Mouse (Mus musculus): ENCODE results near the gene Blmh. TPM values are rescaled to one million over a fixed set of nuclear protein-coding genes. Genes with fewer than 3 reads are reported as not detected.
A peak's percentile ranks its signal among the peaks of the same experiment; 100 is the strongest.

Gene Blmh
- polyA plus RNA-seq, 1 experiment, result 5.9 TPM

DNA sequence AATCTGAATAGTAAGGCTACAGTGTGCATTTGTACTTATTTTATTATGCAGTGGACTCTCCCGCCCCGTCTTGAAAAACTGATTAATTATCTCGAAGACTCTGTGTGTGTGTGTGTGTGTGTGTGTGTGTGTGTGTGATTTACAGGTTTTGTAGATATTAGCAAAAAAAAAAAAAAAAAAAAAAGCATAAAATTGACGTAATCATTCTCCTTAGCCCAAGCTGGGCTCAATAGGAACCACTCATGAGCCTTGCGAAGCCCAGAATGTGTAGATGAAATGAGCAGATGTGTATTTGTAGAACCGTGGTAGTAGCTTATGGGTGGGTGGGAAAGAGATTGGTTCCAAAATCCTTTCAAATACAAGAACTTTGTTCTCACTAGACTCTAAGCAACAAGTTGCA is 20.2 kb downstream of the Blmh start:
- Histone ChIP-seq H3K27me3 (ENCODE audit: control insufficient read depth, insufficient read depth, low read length) (peaks cover under 1% of the 10 kb centered on the region; the same call in 1 of the 2 replicates), H3K27ac (ENCODE audit: insufficient read depth, low read length) (no peak overlapping the region), H3K4me3 (ENCODE audit: extremely low read depth, insufficient read depth, insufficient read length) (no peak overlapping the region)

DNA sequence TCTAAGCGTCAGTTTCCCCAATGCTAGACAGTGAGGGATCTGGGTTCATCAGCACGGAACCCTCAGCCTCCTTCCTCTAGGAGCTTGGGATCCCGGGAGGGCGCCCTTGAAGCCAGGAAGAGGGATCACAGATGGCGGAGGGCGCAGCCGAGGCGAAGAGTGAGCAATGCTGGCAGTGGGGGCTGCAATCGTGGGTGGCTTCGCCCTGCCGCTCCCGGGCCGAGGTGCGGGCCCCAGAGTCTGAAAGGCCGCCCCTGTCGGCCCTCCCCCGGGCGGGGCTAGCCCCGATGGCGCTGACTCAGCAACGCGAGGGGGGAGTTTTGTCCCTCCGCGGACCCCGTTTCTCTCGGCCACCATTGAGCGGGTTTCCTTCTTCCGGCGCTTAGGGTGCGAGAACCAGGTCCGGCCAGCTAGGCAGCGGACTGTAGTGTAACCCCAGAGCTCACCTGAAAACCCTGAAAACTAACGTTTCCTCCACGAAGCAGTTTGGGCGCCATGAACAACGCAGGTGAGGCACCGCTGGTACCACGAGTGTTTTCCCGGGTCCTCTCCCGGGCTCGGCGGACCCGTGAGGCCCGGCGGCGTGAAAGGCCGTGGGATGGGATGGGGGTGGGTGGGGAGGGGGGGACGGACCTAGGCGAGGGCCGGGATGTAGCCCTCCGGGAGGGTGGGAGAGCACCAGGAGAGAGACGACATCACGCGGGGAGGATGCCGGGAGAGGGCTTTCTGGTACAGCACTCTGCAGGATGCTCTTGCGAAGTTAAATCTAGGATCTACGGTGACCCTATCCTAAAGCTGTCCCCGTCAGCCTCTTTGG is 21.0 kb downstream of the Blmh start:
- H3K27me3 ChIP-seq (ENCODE audit: control insufficient read depth, insufficient read depth, low read length), result no peaks in the 10 kb centered on the region
- DNase-seq (ENCODE audit: low read depth in 1 of 2, low spot score in 2 of 2), result peak; percentile 55 to 92
- H3K27ac ChIP-seq (ENCODE audit: insufficient read depth, low read length), result peak overlapping the region; percentile 39; the same call in 1 of the 2 replicates
- peaks cover 1% of the 10 kb centered on the region; the same call in 1 of the 2 replicates for H3K36me3 ChIP-seq (ENCODE audit: control insufficient read depth, insufficient read depth, low read length)
- WGBS, result 1% methylated on average over 58 of the region's 58 CpGs
- H3K4me3 ChIP-seq (ENCODE audit: extremely low read depth, insufficient read depth, insufficient read length), result peak overlapping the region; percentile 91
- peaks cover 6% of the 10 kb centered on the region; the same call in 1 of the 2 replicates for H3K4me1 ChIP-seq (ENCODE audit: control insufficient read depth, insufficient read depth, insufficient read length)
- TF ChIP-seq POLR2A (IDR thresholded peaks at IDR 0.05; ENCODE audit: low read depth, low read length) (peak; percentile 50), CTCF (IDR thresholded peaks at IDR 0.05; ENCODE audit: extremely low read depth, insufficient read depth, insufficient read length, insufficient replicate concordance) (no peak)

More for the DNA sequence above, 20.2 kb downstream of the Blmh start:
- TF ChIP-seq CTCF (IDR thresholded peaks at IDR 0.05; ENCODE audit: extremely low read depth, insufficient read depth, insufficient read length, insufficient replicate concordance) (no peak), POLR2A (IDR thresholded peaks at IDR 0.05; ENCODE audit: low read depth, low read length) (no peak)
- Histone ChIP-seq H3K36me3 (ENCODE audit: control insufficient read depth, insufficient read depth, low read length) (peaks cover 1% of the 10 kb centered on the region; the same call in 1 of the 2 replicates), H3K4me1 (ENCODE audit: control insufficient read depth, insufficient read depth, insufficient read length) (peaks cover 6% of the 10 kb centered on the region; the same call in 1 of the 2 replicates)
- 75% methylated on average over 6 of the region's 6 CpGs for WGBS
- DNase-seq (ENCODE audit: low read depth in 1 of 2, low spot score in 2 of 2), result no peak

DNA sequence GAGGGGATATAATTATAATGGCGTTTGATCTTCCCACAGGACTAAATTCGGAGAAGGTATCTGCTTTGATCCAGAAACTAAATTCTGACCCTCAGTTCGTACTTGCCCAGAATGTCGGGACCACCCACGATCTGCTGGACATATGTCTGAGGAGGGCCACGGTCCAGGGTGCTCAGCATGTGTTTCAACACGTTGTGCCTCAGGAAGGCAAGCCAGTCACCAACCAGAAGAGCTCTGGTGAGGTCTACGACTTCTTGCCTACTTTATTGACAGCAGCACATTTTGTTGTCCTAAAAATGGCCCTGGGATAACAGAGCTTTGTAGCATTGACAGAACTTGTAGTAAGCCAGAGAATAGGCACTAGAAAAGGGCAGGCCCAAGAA is 21.6 kb downstream of the Blmh start:
- Histone ChIP-seq H3K27ac (ENCODE audit: insufficient read depth, low read length) (no peak overlapping the region), H3K36me3 (ENCODE audit: control insufficient read depth, insufficient read depth, low read length) (peaks cover 5% of the 10 kb centered on the region), H3K4me3 (ENCODE audit: extremely low read depth, insufficient read depth, insufficient read length) (peak overlapping the region; percentile 91), H3K4me1 (ENCODE audit: control insufficient read depth, insufficient read depth, insufficient read length) (peaks cover 6% of the 10 kb centered on the region; the same call in 1 of the 2 replicates), H3K27me3 (ENCODE audit: control insufficient read depth, insufficient read depth, low read length) (no peaks in the 10 kb centered on the region)
- TF ChIP-seq POLR2A (IDR thresholded peaks at IDR 0.05; ENCODE audit: low read depth, low read length), result no peak
- no peak for TF ChIP-seq CTCF (IDR thresholded peaks at IDR 0.05; ENCODE audit: extremely low read depth, insufficient read depth, insufficient read length, insufficient replicate concordance)
- whole genome bisulfite sequencing, result 6% methylated on average over 8 of the region's 8 CpGs
- DNase-seq (ENCODE audit: low read depth in 1 of 2, low spot score in 2 of 2), result no peak

DNA sequence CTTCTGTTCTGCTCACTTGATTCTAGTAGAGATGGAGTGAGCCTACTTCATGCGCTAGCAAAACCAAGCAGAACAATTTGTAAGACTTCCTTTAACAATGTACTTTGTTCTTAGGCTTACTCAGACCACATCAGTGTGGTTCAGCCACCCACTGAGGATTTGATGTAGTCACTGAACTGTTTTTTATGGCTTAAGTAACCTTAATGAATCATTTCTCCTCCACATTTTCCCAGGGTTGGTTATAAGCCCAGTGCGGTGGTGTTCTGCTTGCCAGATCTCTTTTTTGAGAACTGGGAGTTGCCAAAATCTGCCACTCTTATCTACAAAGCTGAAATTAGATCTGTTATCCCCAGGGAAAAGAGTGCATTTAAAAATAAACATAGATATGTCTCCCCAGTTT is 28.9 kb downstream of the Blmh start:
- WGBS, result 80% methylated on average over 2 of the region's 2 CpGs
- no peak for DNase-seq (ENCODE audit: low read depth in 1 of 2, low spot score in 2 of 2)
- Histone ChIP-seq H3K4me3 (ENCODE audit: extremely low read depth, insufficient read depth, insufficient read length) (no peak overlapping the region), H3K27me3 (ENCODE audit: control insufficient read depth, insufficient read depth, low read length) (no peaks in the 10 kb centered on the region), H3K4me1 (ENCODE audit: control insufficient read depth, insufficient read depth, insufficient read length) (no peaks in the 10 kb centered on the region), H3K27ac (ENCODE audit: insufficient read depth, low read length) (no peak overlapping the region), H3K36me3 (ENCODE audit: control insufficient read depth, insufficient read depth, low read length) (peaks cover 36% of the 10 kb centered on the region)
- TF ChIP-seq POLR2A (IDR thresholded peaks at IDR 0.05; ENCODE audit: low read depth, low read length) (no peak), CTCF (IDR thresholded peaks at IDR 0.05; ENCODE audit: extremely low read depth, insufficient read depth, insufficient read length, insufficient replicate concordance) (no peak)

DNA sequence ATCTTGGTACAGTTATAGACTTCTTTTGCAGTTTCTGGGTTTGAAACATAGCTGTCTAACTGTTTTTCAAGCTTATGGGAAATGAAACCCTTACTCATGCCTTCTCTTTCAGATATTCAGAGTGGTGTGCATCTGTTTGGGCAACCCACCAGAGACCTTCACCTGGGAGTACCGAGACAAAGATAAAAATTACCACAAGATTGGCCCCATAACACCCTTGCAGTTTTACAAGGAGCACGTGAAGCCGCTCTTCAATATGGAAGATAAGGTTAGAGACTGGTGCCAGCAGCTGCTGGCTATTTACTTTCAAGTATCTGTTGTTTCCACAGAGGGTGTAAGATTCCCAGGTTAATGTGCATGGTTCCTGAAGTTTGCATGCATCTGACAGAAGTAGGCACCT is 41.1 kb downstream of the Blmh start:
- 88% methylated on average over 3 of the region's 3 CpGs for WGBS
- Histone ChIP-seq H3K4me3 (ENCODE audit: extremely low read depth, insufficient read depth, insufficient read length) (no peak overlapping the region), H3K36me3 (ENCODE audit: control insufficient read depth, insufficient read depth, low read length) (peaks cover 41% of the 10 kb centered on the region), H3K27me3 (ENCODE audit: control insufficient read depth, insufficient read depth, low read length) (no peaks in the 10 kb centered on the region), H3K4me1 (ENCODE audit: control insufficient read depth, insufficient read depth, insufficient read length) (no peaks in the 10 kb centered on the region), H3K27ac (ENCODE audit: insufficient read depth, low read length) (no peak overlapping the region)
- no peak for DNase-seq (ENCODE audit: low read depth in 1 of 2, low spot score in 2 of 2)
- TF ChIP-seq CTCF (IDR thresholded peaks at IDR 0.05; ENCODE audit: extremely low read depth, insufficient read depth, insufficient read length, insufficient replicate concordance) (no peak), POLR2A (IDR thresholded peaks at IDR 0.05; ENCODE audit: low read depth, low read length) (no peak)

DNA sequence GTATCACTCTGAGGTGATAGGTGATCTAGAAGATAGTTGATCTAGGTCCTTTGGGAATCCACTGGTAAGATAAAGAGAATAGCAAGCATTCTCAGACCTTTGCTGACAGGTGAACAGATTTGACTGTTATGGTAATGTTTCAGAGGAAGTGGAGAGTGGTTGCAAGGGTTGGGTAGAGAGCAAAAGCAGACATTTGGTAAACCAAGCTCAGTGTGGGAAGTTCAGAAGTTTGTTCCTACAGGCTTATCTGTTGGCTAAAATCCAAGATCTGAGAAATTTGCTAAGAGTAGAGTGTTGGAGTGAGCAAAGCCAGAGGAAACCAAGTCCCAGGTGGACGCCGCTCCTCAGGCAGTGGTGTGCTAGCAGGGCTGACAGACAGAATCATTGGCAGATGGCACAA is 45.7 kb downstream of the Blmh start:
- 79% methylated on average over 2 of the region's 2 CpGs for WGBS
- DNase-seq (ENCODE audit: low read depth in 1 of 2, low spot score in 2 of 2), result no peak

More for the DNA sequence above, 45.7 kb downstream of the Blmh start:
- H3K4me3 ChIP-seq (ENCODE audit: extremely low read depth, insufficient read depth, insufficient read length), result no peak overlapping the region
- H3K27me3 ChIP-seq (ENCODE audit: control insufficient read depth, insufficient read depth, low read length), result no peaks in the 10 kb centered on the region
- no peak overlapping the region for H3K27ac ChIP-seq (ENCODE audit: insufficient read depth, low read length)
- peaks cover 48% of the 10 kb centered on the region for H3K36me3 ChIP-seq (ENCODE audit: control insufficient read depth, insufficient read depth, low read length)
- H3K4me1 ChIP-seq (ENCODE audit: control insufficient read depth, insufficient read depth, insufficient read length), result no peaks in the 10 kb centered on the region
- no peak for TF ChIP-seq CTCF (IDR thresholded peaks at IDR 0.05; ENCODE audit: extremely low read depth, insufficient read depth, insufficient read length, insufficient replicate concordance)
- TF ChIP-seq POLR2A (IDR thresholded peaks at IDR 0.05; ENCODE audit: low read depth, low read length), result no peak
